Mouse (Mus musculus): ENCODE measurements around the gene Pemt. TPM values are rescaled to one million over a fixed set of nuclear protein-coding genes. Genes with fewer than 3 reads are reported as not detected.

The Pemt gene
- total RNA-seq (2014; fragmentation: Nextera tagmentation) (10.9 and 18.9 TPM in 2 replicates), total RNA-seq (2017) (2.0 and 5.7 TPM in 2 replicates)

GRCm38 (mm10) chr11:60046058-60046735, at the start of gene Pemt:
Gene Pemt (minus strand): TSS chr11:60046489.
- ATAC-seq (replicated peaks; ENCODE audit: low FRiP score, low TSS enrichment, poor library complexity, severe bottlenecking), result peak; percentile 96

- no peak for ATAC-seq (replicated peaks; ENCODE audit: low FRiP score, low TSS enrichment, poor library complexity, severe bottlenecking)
These were observed 48.9 kb upstream of the Pemt start for GRCm38 (mm10) chr11:60094909-60095810.

GRCm38 (mm10) chr11:60093984-60094587, 47.8 kb upstream of the Pemt start:
- ATAC-seq (replicated peaks; ENCODE audit: low FRiP score, low TSS enrichment, poor library complexity, severe bottlenecking), result no peak

GRCm38 (mm10) chr11:60093227-60093626, 46.9 kb upstream of the Pemt start:
- ATAC-seq (replicated peaks; ENCODE audit: low FRiP score, low TSS enrichment, poor library complexity, severe bottlenecking), result no peak

GRCm38 (mm10) chr11:60091422-60091761, 45.1 kb upstream of the Pemt start:
- ATAC-seq (replicated peaks; ENCODE audit: low FRiP score, low TSS enrichment, poor library complexity, severe bottlenecking), result no peak

- ATAC-seq (replicated peaks; ENCODE audit: low FRiP score, low TSS enrichment, poor library complexity, severe bottlenecking), result peak; percentile 25; the same call in 1 of the 2 replicates
These were observed 44.6 kb upstream of the Pemt start for GRCm38 (mm10) chr11:60090696-60091421.

GRCm38 (mm10) chr11:60088947-60089346, 42.7 kb upstream of the Pemt start:
- ATAC-seq (replicated peaks; ENCODE audit: low FRiP score, low TSS enrichment, poor library complexity, severe bottlenecking), result peak; percentile 54; the same call in 1 of the 2 replicates

- ATAC-seq (replicated peaks; ENCODE audit: low FRiP score, low TSS enrichment, poor library complexity, severe bottlenecking), result no peak
These were observed 40.4 kb upstream of the Pemt start for GRCm38 (mm10) chr11:60086676-60087075.

GRCm38 (mm10) chr11:60084589-60084988, 38.3 kb upstream of the Pemt start:
- ATAC-seq (replicated peaks; ENCODE audit: low FRiP score, low TSS enrichment, poor library complexity, severe bottlenecking), result peak; percentile 71; the same call in 1 of the 2 replicates

GRCm38 (mm10) chr11:60076790-60077189, 30.5 kb upstream of the Pemt start:
- peak; percentile 70 for ATAC-seq (replicated peaks; ENCODE audit: low FRiP score, low TSS enrichment, poor library complexity, severe bottlenecking)

- no peak for ATAC-seq (replicated peaks; ENCODE audit: low FRiP score, low TSS enrichment, poor library complexity, severe bottlenecking)
These were observed 29.9 kb upstream of the Pemt start for GRCm38 (mm10) chr11:60076183-60076582.

- ATAC-seq (replicated peaks; ENCODE audit: low FRiP score, low TSS enrichment, poor library complexity, severe bottlenecking), result no peak
These were observed 27.7 kb upstream of the Pemt start for GRCm38 (mm10) chr11:60073936-60074502.

GRCm38 (mm10) chr11:60073121-60073520, 26.8 kb upstream of the Pemt start:
- ATAC-seq (replicated peaks; ENCODE audit: low FRiP score, low TSS enrichment, poor library complexity, severe bottlenecking), result no peak

- no peak; the same call in 1 of the 2 replicates for ATAC-seq (replicated peaks; ENCODE audit: low FRiP score, low TSS enrichment, poor library complexity, severe bottlenecking)
These were observed 24.9 kb upstream of the Pemt start for GRCm38 (mm10) chr11:60071221-60071620.

- peak; percentile 76 for ATAC-seq (replicated peaks; ENCODE audit: low FRiP score, low TSS enrichment, poor library complexity, severe bottlenecking)
These were observed 24.3 kb upstream of the Pemt start for GRCm38 (mm10) chr11:60070599-60070998.

- ATAC-seq (replicated peaks; ENCODE audit: low FRiP score, low TSS enrichment, poor library complexity, severe bottlenecking), result no peak
These were observed 22.3 kb upstream of the Pemt start for GRCm38 (mm10) chr11:60068631-60069030.

- ATAC-seq (replicated peaks; ENCODE audit: low FRiP score, low TSS enrichment, poor library complexity, severe bottlenecking), result no peak
These were observed 21.4 kb upstream of the Pemt start for GRCm38 (mm10) chr11:60067646-60068045.

GRCm38 (mm10) chr11:60065267-60065666, 19.0 kb upstream of the Pemt start:
- ATAC-seq (replicated peaks; ENCODE audit: low FRiP score, low TSS enrichment, poor library complexity, severe bottlenecking), result no peak

- no peak for ATAC-seq (replicated peaks; ENCODE audit: low FRiP score, low TSS enrichment, poor library complexity, severe bottlenecking)
These were observed 15.3 kb upstream of the Pemt start for GRCm38 (mm10) chr11:60061504-60062006.
